Mouse (Mus musculus): ENCODE results near the gene Olfr706.
"Not testable (repeated sequence)": the region's sequence is repeated elsewhere in the genome, so short reads cannot be mapped to it uniquely, and the experiment has no call there.

Gene Olfr706

GRCm38 (mm10) chr7:106888062-106888461 lies at the start of gene Olfr706:
Gene Olfr706, minus strand, starts transcription at chr7:106888162.
- DNase-seq (ENCODE audit: low read depth, low spot score) = no peak

- no peak for DNase-seq (ENCODE audit: low read depth, low spot score)
Measured at GRCm38 (mm10) chr7:106932119-106932518, 44.2 kb upstream of the Olfr706 start, which contains the start of gene Olfr709-ps1. Gene Olfr709-ps1, minus strand, starts transcription at chr7:106932219.

GRCm38 (mm10) chr7:106920961-106921360 lies 33.0 kb upstream of the Olfr706 start:
- not testable (repeated sequence) for DNase-seq (ENCODE audit: low read depth, low spot score)

- no peak for DNase-seq (ENCODE audit: low read depth, low spot score)
Measured at GRCm38 (mm10) chr7:106907676-106908075, 19.7 kb upstream of the Olfr706 start, which contains the start of gene Olfr1532-ps1. Gene Olfr1532-ps1, plus strand, starts transcription at chr7:106908001.

GRCm38 (mm10) chr7:106901141-106901540 lies 13.2 kb upstream of the Olfr706 start, which contains the start of gene Olfr707:
Gene Olfr707, minus strand, starts transcription at chr7:106901241.
- not testable (repeated sequence) for DNase-seq (ENCODE audit: low read depth, low spot score)

GRCm38 (mm10) chr7:106876791-106877190 lies 11.2 kb downstream of the Olfr706 start, which contains the start of gene Olfr705:
Gene Olfr705, minus strand, starts transcription at chr7:106876891.
- DNase-seq (ENCODE audit: low read depth, low spot score) = no peak

GRCm38 (mm10) chr7:106862885-106863284 lies 25.1 kb downstream of the Olfr706 start, which contains the start of gene Olfr704:
Gene Olfr704, plus strand, starts transcription at chr7:106863185.
- DNase-seq (ENCODE audit: low read depth, low spot score) = no peak

GRCm38 (mm10) chr7:106843060-106843459 lies 44.9 kb downstream of the Olfr706 start, which contains the start of gene Olfr703:
Gene Olfr703, plus strand, starts transcription at chr7:106843360.
- no peak for DNase-seq (ENCODE audit: low read depth, low spot score)

- DNase-seq (ENCODE audit: low read depth, low spot score) = no peak
Measured at GRCm38 (mm10) chr7:106833793-106834192, 54.2 kb downstream of the Olfr706 start, which contains the start of gene Olfr702. Gene Olfr702, minus strand, starts transcription at chr7:106833893.

All from mesoderm, embryonic 11.5 days (tissue).